Mouse (Mus musculus) lung, adult 2 months (tissue): ENCODE measurements around the gene Galnt17. TPM values are rescaled to one million over a fixed set of nuclear protein-coding genes. Genes with fewer than 3 reads are reported as not detected.

ENCODE experiments used
- DNase-seq: peaks from one replicate; pipeline ENCODE4 v3.0.0; 2022
- H3K4me1 ChIP-seq: fragments of 200-500 bp; 2 replicates; pipeline ENCODE4 v1.6.1; 2011; ENCODE audit warnings: low read length; ENCODE audit not compliant: control insufficient read depth, insufficient read depth
- H3K4me3 ChIP-seq: fragments of 200-500 bp; replicated peaks from 2 replicates; pipeline ENCODE3; 2011; ENCODE audit warnings: low read depth, mild to moderate bottlenecking, control low read depth, low read length; ENCODE audit errors: extremely low read depth
- CTCF ChIP-seq: fragments of 200-500 bp; IDR thresholded peaks from 2 replicates; pipeline ENCODE4 v1.5.1; 2011; ENCODE audit warnings: mild to moderate bottlenecking, low read length, control low read depth; ENCODE audit not compliant: insufficient read depth
- POLR2A ChIP-seq: fragments of 200-500 bp; IDR thresholded peaks from 2 replicates; pipeline ENCODE4 v1.6.1; 2011; ENCODE audit warnings: low read depth, mild to moderate bottlenecking, control low read depth, low read length, borderline replicate concordance; ENCODE audit errors: extremely low read depth
- WGBS: fragments of 180-500 bp; shearing (Covaris S2); methylation state at CpG from one replicate; pipeline ENCODE4 v1.1.7; 2018; 5-methylcytosine and 5-hydroxymethylcytosine counted together
- polyA plus RNA-seq: library from polyadenylated mRNA; depleted of rRNA; stranded (reverse); fragments of >200 nt; gene quantifications from 2 replicates; pipeline ENCODE4 v1.2.3, GENCODE M21; 2012

Galnt17 gene
- polyA plus RNA-seq, 1 experiment, result 2.5 TPM

GRCm38 (mm10) chr5:131043130-131043529 is 265.2 kb downstream of the Galnt17 start:
- Histone ChIP-seq H3K4me1 (no peaks in the 10 kb centered on the region), H3K4me3 (no peak overlapping the region)
- DNase-seq, result no peak
- no peak for TF ChIP-seq POLR2A

DNA sequence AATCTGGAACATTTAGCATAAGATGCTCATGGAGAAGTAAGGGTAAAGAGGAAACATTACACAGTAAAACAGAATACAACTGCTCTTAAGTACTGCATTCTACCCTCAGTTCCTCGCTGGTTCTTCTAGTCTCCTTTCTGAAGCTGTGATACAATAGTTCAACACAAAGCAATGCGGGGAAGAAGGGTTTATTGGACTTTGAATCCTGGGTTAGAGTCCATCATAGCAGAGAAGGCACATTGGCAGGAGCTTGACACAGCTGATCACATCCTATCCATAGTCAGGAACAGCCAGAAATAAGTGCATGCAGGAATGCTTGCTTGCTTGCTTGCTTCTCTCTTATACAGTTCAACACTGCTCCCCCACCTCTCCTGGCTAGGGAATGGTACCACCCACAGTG is 267.9 kb downstream of the Galnt17 start:
- H3K4me3 ChIP-seq, result no peak overlapping the region
- TF ChIP-seq CTCF, result no peak
- TF ChIP-seq POLR2A, result no peak
- 85% methylated on average over 2 of the region's 2 CpGs for WGBS
- no peaks in the 10 kb centered on the region for H3K4me1 ChIP-seq
- no peak for DNase-seq

DNA sequence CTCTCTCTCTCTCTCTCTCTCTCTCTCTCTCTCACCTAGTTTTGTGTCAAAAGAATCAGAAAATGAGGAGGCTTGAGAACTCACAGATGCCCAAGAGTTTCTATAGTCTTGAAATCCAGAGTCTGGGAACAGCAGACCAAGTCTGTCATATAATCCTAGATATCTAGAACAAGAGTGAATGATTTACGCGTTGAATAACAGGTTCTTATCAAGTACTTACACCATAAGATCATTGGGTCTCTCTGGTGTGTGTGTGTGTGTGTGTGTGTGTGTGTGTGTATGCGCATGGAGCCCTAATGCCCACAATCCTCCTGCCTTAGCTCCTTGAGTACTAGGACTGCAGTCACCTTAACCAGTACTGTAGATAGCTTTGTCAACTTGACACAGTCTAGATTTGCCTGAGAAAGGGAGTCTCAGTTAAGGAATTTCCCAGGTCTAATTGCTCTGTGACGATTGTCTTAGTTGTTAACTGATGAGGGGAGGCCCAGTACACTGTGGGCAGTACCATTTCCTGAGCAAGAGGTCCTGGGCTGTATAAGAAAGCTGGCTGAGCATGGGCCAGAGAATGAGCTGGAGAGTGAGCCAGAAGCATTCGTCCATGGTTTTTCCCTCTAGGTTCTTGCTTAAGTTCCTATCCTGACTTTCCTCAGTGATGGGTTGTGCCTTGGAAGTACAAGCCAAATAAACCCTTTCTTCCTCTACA is 268.5 kb downstream of the Galnt17 start:
- WGBS, result 75% methylated on average over 5 of the region's 5 CpGs
- DNase-seq, result no peak
- H3K4me1 ChIP-seq, result no peaks in the 10 kb centered on the region
- H3K4me3 ChIP-seq, result no peak overlapping the region
- TF ChIP-seq POLR2A (no peak), CTCF (no peak)

DNA sequence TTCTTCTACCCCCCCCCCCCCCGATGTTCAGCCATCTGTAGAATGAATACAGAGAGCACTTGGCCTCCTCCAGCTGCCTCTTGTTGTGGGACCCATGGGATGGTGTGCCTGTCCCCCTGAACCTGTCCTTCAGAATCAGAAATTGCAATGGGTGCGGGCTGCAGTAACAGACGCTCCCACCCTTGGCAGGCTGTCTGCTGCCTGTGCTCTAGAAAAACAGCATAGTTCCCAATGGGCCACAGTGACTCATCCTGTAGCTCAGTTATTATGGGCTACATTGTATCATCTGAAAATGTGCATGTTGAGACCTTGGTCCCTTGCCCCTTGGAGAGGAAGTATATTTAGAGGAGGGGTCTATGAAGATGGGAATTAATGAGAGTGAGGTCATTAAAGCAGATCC is 283.8 kb downstream of the Galnt17 start:
- Histone ChIP-seq H3K4me3 (no peak overlapping the region), H3K4me1 (no peaks in the 10 kb centered on the region)
- no peak for DNase-seq
- 83% methylated on average over 3 of the region's 3 CpGs for WGBS
- TF ChIP-seq POLR2A (no peak), CTCF (no peak)

GRCm38 (mm10) chr5:131022396-131022993 is 285.8 kb downstream of the Galnt17 start:
- 79% methylated on average over 18 of the region's 18 CpGs for whole genome bisulfite sequencing
- H3K4me1 ChIP-seq, result no peaks in the 10 kb centered on the region
- no peak overlapping the region for H3K4me3 ChIP-seq
- no peak for TF ChIP-seq CTCF
- TF ChIP-seq POLR2A, result no peak
- DNase-seq, result no peak

DNA sequence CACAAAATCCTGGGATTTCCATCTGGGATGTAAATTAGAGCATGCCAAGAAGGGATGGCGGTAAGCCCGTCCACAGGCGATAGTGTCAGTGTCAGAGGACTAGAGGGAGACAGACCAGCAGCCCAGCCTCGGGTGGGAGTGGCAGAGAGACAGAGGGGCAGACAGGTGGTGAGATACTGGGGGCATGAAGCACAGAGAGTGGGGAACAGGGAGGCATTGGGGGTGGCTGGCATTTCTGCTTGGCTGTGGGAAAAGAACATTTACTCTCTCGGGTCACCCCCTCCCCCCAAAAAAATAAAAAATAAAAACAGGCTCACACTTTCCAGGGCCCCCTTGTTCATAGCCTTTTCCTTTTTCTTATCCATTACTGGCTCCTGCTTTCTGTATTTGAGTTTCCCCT is 287.4 kb downstream of the Galnt17 start:
- Histone ChIP-seq H3K4me1 (no peaks in the 10 kb centered on the region), H3K4me3 (no peak overlapping the region)
- TF ChIP-seq CTCF, result no peak
- TF ChIP-seq POLR2A, result no peak
- WGBS, result 75% methylated on average over 5 of the region's 5 CpGs
- no peak for DNase-seq

DNA sequence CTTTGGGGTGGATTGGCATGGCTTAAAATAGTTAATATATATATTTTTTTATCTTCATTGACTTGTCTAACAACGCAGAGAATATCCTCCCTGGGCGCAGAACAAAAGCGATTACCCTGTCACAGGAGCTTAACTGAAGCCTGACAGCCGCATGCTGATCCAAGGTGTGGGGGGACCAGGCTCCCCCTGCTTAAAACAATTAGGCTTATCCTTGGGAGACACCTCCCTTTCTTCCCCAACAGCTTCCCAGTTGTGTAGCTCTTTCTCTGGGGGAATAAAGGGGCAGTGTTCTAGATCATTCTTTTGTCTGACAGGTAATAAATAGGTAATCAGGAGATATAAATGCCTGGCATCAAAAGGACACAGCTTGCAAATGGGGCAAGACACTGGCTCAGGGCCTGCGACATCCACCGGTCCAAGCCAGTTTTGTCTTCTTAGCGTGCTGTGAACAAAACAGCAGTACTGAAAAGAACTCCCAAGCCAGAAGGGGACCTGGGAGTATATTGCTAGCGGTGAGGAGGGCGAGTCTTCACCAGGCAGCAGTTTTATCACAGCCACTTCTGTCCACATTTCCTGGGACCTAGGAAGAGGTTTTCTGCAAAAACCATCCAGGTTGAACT is 288.8 kb downstream of the Galnt17 start:
- TF ChIP-seq POLR2A, result no peak
- TF ChIP-seq CTCF, result no peak
- H3K4me1 ChIP-seq, result no peaks in the 10 kb centered on the region
- 71% methylated on average over 9 of the region's 9 CpGs for whole genome bisulfite sequencing
- DNase-seq, result no peak
- H3K4me3 ChIP-seq, result no peak overlapping the region

GRCm38 (mm10) chr5:131016066-131016465 is 292.2 kb downstream of the Galnt17 start:
- TF ChIP-seq CTCF (no peak), POLR2A (no peak)
- H3K4me1 ChIP-seq, result no peaks in the 10 kb centered on the region
- 74% methylated on average over 4 of the region's 4 CpGs for WGBS
- DNase-seq, result no peak
- no peak overlapping the region for H3K4me3 ChIP-seq

DNA sequence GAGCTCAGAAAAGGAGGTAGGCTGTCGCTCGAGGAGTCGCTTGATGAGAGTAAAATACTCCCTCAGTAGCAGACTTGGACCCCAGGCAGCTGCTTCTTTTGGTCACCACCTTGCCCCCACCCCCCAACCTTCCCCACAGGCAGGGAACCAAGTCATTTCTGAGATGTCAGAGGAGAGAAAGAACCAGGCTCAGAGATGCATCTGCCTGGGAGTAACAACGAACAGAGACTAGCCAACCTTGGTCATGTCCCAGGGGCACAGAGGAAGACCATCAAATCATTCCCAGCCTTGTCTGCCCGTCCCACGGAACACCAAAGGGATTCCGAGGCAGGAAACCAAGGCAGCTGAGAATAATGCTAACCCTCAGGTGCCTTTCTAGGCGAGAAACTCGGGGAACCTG is 293.0 kb downstream of the Galnt17 start:
- no peak for TF ChIP-seq POLR2A
- no peak for TF ChIP-seq CTCF
- 65% methylated on average over 9 of the region's 9 CpGs for WGBS
- H3K4me1 ChIP-seq, result no peaks in the 10 kb centered on the region
- H3K4me3 ChIP-seq, result no peak overlapping the region
- no peak for DNase-seq

GRCm38 (mm10) chr5:131013816-131014215 is 294.5 kb downstream of the Galnt17 start:
- 77% methylated on average over 7 of the region's 7 CpGs for WGBS
- no peak for TF ChIP-seq CTCF

More at GRCm38 (mm10) chr5:131013816-131014215, 294.5 kb downstream of the Galnt17 start:
- no peak overlapping the region for H3K4me3 ChIP-seq
- H3K4me1 ChIP-seq, result no peaks in the 10 kb centered on the region
- no peak for DNase-seq
